Mouse (Mus musculus) embryo, embryonic 11 days (tissue): Measurements from ENCODE around the gene Pygo2.

ENCODE experiments used
- DNase-seq: peaks from one replicate; pipeline ENCODE4 v3.0.0-alpha.2; 2015

Pygo2 gene

GRCm38 (mm10) chr3:89458372-89458964, 28.5 kb downstream of the Pygo2 start:
- no peak for DNase-seq

GRCm38 (mm10) chr3:89458965-89459807, 29.2 kb downstream of the Pygo2 start:
- DNase-seq, result peak; percentile 93

DNA sequence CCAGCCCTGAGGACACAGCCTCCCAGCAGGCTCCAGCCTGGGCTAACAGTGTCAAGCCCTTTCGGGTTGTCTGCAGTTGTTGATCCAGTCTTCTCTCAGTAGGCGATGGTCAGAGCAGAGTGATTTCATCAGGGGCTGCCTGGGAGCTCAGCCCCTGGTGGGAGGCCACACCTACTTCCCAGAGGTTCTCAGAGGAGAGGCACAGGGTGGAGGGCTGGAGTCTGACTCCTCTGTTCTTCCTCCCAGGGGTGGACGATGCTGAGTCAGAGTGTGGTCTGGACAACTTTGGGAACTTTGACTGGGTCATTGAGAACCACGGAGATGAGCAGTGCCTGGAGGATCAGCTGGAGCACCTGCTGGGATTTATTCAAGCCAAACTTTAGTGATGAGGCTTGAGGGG, 38.3 kb downstream of the Pygo2 start:
- DNase-seq, result no peak

DNA sequence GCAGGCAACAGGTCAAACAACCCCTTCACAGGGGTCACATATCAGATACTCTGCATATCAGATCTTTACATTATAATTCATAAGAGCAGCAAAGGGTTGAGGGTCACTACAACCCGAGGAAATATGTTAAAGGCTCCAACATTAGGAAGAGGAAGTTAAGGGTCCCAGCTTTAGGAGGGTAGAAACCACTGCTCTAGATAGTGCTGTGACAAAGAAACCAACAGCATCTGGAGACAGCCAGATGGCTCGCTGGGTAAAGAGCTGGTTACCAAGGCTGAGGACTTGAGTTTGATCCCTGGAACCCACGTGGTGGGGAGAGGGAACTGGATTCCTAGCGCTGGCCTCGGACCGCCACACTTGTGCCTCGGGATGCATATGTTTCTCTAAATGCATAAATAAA, 42.3 kb downstream of the Pygo2 start:
- DNase-seq, result no peak

- no peak for DNase-seq
Observed at GRCm38 (mm10) chr3:89473838-89474237, 43.8 kb downstream of the Pygo2 start.

GRCm38 (mm10) chr3:89479055-89479454, 49.0 kb downstream of the Pygo2 start:
- no peak for DNase-seq

- DNase-seq, result no peak
Observed at GRCm38 (mm10) chr3:89481488-89481887, 51.5 kb downstream of the Pygo2 start.

DNA sequence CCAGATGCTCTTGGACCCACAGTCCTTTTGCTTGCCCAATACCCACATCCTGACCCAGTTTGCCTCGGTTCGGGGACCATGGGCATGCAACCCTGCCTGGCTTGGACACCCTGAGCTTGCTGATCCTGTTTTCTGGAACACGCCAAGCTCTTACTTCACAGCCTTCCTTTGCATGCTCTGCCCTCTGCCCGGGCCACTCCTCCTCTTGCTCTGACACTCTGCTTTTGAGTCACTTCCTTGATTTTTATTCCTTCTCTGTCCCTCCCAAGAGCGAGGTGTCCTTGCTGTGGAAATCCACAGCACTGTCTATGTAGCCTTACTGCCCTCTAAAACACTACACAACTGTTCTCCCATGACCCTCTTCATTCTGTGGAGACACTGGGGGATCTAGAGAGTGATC, 52.2 kb downstream of the Pygo2 start:
- no peak for DNase-seq
